Mouse (Mus musculus): Measurements from ENCODE around the gene 4933402E13Rik. TPM values are rescaled to one million over a fixed set of nuclear protein-coding genes. Genes with fewer than 3 reads are reported as not detected.

Gene 4933402E13Rik
- polyA plus RNA-seq (2016; fragmentation: Nextera tagmentation; extraction: Ambion mirVana), result 0.33 TPM in 1 of 2 replicates, not detected in the other

GRCm38 (mm10) chrX:62283199-62283598 is at the start of gene 4933402E13Rik:
TSS of gene 4933402E13Rik (plus strand) at chrX:62283499.
- Histone ChIP-seq H3K9me3 (no peaks in the 10 kb centered on the region), H3K4me3 (no peak within 1 kb of the TSS), H3K4me1 (no peaks in the 10 kb centered on the region), H3K36me3 (no peaks in the 10 kb centered on the region), H3K27ac (no peak within 1 kb of the TSS), H3K27me3 (ENCODE audit: insufficient read depth, poor library complexity, severe bottlenecking) (no peaks in the 10 kb centered on the region)
- DNase-seq (ENCODE audit: low spot score), result no peak
- WGBS, result 83% methylated on average over 8 of the region's 8 CpGs

Other genes with a start within 250 kb of the 4933402E13Rik start
- not detected in 2 replicates for gene 4931400O07Rik, start 184.5 kb downstream of the 4933402E13Rik start, polyA plus RNA-seq (2016; fragmentation: Nextera tagmentation; extraction: Ambion mirVana)